Mouse (Mus musculus) heart, postnatal 0 days (tissue): ENCODE results near the gene Tmem150a. TPM values are rescaled to one million over a fixed set of nuclear protein-coding genes. Genes with fewer than 3 reads are reported as not detected.
A peak's percentile ranks its signal among the peaks of the same experiment; 100 is the strongest.

ENCODE experiments used
- ATAC-seq: fragments of 200-750 bp; cut with Nextera tagmentation; 2 replicates; pipeline ENCODE4 v1.8.0; 2017; ENCODE audit warnings: low read depth, moderate number of reproducible peaks, moderate library complexity; ENCODE audit not compliant: insufficient read depth
- DNase-seq: peaks from one replicate; pipeline ENCODE4 v3.0.0-alpha.2; 2016; ENCODE audit warnings: low spot score
- H3K27ac ChIP-seq: fragments of 300-500 bp; sonication (generic); 2 replicates; pipeline ENCODE4 v1.5.1; 2014; ENCODE audit warnings: low read depth, mild to moderate bottlenecking
- H3K27me3 ChIP-seq: fragments of 300-500 bp; sonication (generic); 2 replicates; pipeline ENCODE4 v1.6.1; 2014; ENCODE audit warnings: low read length, mixed read lengths; ENCODE audit not compliant: control insufficient read depth, insufficient read depth
- H3K36me3 ChIP-seq: fragments of 300-500 bp; sonication (generic); replicated peaks from 2 replicates; pipeline ENCODE4 v1.6.1; 2014; ENCODE audit warnings: low read length, mixed read lengths; ENCODE audit not compliant: control insufficient read depth, insufficient read depth
- H3K4me1 ChIP-seq: fragments of 300-500 bp; sonication (generic); 2 replicates; pipeline ENCODE4 v1.6.1; 2014; ENCODE audit warnings: antibody characterized with exemption; ENCODE audit not compliant: control insufficient read depth, insufficient read depth
- H3K4me2 ChIP-seq: fragments of 300-500 bp; sonication (generic); 2 replicates; pipeline ENCODE4 v1.6.1; 2014; ENCODE audit warnings: low read depth, mild to moderate bottlenecking, low read length, moderate library complexity
- H3K4me3 ChIP-seq: fragments of 300-500 bp; sonication (generic); 2 replicates; pipeline ENCODE4 v1.5.1; 2014; ENCODE audit warnings: low read depth, low read length
- H3K9ac ChIP-seq: fragments of 300-500 bp; sonication (generic); replicated peaks from 2 replicates; pipeline ENCODE4 v1.6.1; 2014; ENCODE audit warnings: low read depth, low read length, mixed read lengths
- H3K9me3 ChIP-seq: fragments of 300-500 bp; sonication (generic); replicated peaks from 2 replicates; pipeline ENCODE4 v1.6.1; 2016; ENCODE audit warnings: low read length; ENCODE audit not compliant: control insufficient read depth
- CTCF ChIP-seq: IDR thresholded peaks from 2 replicates; pipeline ENCODE4 v1.5.1; 2016; ENCODE audit warnings: antibody characterized with exemption, control low read depth, low read depth
- EP300 ChIP-seq: IDR thresholded peaks from 2 replicates; pipeline ENCODE4 v1.6.1; 2016; ENCODE audit warnings: antibody characterized with exemption, low read depth
- WGBS: fragments of 180-500 bp; shearing (Covaris S2); extraction: QIAGEN DNeasy Blood & Tissue Kit; methylation state at CpG from one replicate; pipeline ENCODE4 v1.1.7; 2014; 5-methylcytosine and 5-hydroxymethylcytosine counted together
- polyA plus RNA-seq: library from polyadenylated mRNA; unstranded; fragments of >200 nt; fragmentation: Nextera tagmentation; extraction: Ambion mirVana; gene quantifications from 2 replicates; pipeline ENCODE4 v1.2.1, GENCODE M21; 2015
- total RNA-seq: library from RNA; depleted of rRNA; stranded (reverse); fragments of >200 nt; gene quantifications from 2 replicates; pipeline ENCODE4 v1.2.3, GENCODE M21; 2014; ENCODE audit warnings: low replicate concordance

Tmem150a gene
- total and polyA plus RNA-seq, 2 experiments from 2014 or later: 8.0 to 23.2 TPM

GRCm38 (mm10) chr6:72374820-72375563 is 19.7 kb downstream of the Tmem150a start:
- Histone ChIP-seq H3K27ac (no peak overlapping the region), H3K4me3 (no peak overlapping the region), H3K4me2 (no peak overlapping the region), H3K27me3 (no peaks in the 10 kb centered on the region), H3K4me1 (peaks cover 39% of the 10 kb centered on the region), H3K9me3 (no peaks in the 10 kb centered on the region), H3K9ac (no peak overlapping the region), H3K36me3 (0 out of 2 replicates have a peak, but pooled peaks cover 5% of the 10 kb centered on the region)
- DNase-seq (no peak), ATAC-seq (no peak)
- WGBS: 65% methylated on average over 15 of the region's 15 CpGs
- TF ChIP-seq CTCF (no peak), EP300 (no peak)

DNA sequence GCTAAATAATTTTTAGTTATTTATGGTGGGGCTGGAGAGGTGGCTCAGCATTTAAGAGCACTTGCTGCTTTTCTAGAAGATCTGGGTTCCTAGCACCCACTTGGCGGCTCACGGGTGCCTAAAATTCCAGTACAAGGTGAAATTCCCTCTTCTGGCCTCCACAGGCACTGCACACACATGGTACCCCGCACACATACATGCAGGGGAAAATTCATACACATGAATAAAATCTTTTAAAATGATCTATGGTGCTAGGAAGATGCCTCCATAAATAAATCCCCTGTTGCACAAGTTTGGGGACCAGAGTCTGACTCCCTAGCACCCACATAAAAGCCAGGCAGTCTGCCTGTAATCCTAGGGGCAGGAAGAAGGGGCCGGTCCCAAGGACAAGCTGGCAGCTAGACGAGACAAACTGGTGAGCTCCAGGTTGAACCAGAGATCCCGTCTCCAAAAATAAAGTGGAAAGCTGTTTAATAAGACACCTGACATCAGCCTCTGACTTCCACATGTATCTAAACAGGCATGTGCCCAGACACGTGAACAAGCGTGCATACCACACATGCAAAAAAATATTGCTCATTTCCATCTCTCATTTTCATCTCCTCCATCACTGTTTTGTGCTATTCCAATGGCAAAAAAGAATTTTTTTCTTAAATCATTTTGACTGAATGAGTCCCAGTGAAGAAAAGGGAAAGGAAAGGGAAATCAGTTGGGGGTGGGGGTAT is 23.4 kb downstream of the Tmem150a start:
- DNase-seq (no peak), ATAC-seq (no peak)
- Histone ChIP-seq H3K27me3 (no peaks in the 10 kb centered on the region), H3K9ac (no peak overlapping the region), H3K4me1 (0 out of 2 replicates have a peak, but pooled peaks cover 17% of the 10 kb centered on the region), H3K27ac (peak overlapping the region; percentile 95; the same call in 1 of the 2 replicates), H3K9me3 (no peaks in the 10 kb centered on the region), H3K4me3 (peak overlapping the region; percentile 73; the same call in 1 of the 2 replicates), H3K4me2 (peak overlapping the region; percentile 69), H3K36me3 (0 out of 2 replicates have a peak, but pooled peaks cover 5% of the 10 kb centered on the region)
- no peak for TF ChIP-seq EP300
- no peak for TF ChIP-seq CTCF
- WGBS: 84% methylated on average over 8 of the region's 8 CpGs

GRCm38 (mm10) chr6:72379377-72380130 is 24.3 kb downstream of the Tmem150a start:
- H3K36me3 ChIP-seq: peaks cover 10% of the 10 kb centered on the region; the same call in 1 of the 2 replicates
- ATAC-seq (no peak), DNase-seq (no peak)
- H3K4me2 ChIP-seq: peak overlapping the region; percentile 69
- 35% methylated on average over 7 of the region's 7 CpGs for WGBS
- peak overlapping the region; percentile 95 for H3K27ac ChIP-seq
- no peak for TF ChIP-seq EP300
- no peak for TF ChIP-seq CTCF
- H3K4me1 ChIP-seq: 0 out of 2 replicates have a peak, but pooled peaks cover 9% of the 10 kb centered on the region
- H3K27me3 ChIP-seq: no peaks in the 10 kb centered on the region
- H3K4me3 ChIP-seq: peak overlapping the region; percentile 73
- peak overlapping the region; percentile 80 for H3K9ac ChIP-seq
- no peaks in the 10 kb centered on the region for H3K9me3 ChIP-seq

- Histone ChIP-seq H3K27ac (peak within 1 kb of the TSS; percentile 95), H3K4me3 (peak within 1 kb of the TSS; percentile 73), H3K4me2 (peak within 1 kb of the TSS; percentile 69), H3K36me3 (peaks cover 17% of the 10 kb centered on the region), H3K9me3 (no peaks in the 10 kb centered on the region), H3K9ac (peak within 1 kb of the TSS; percentile 80), H3K27me3 (no peaks in the 10 kb centered on the region), H3K4me1 (0 out of 2 replicates have a peak, but pooled peaks cover 9% of the 10 kb centered on the region)
- under 1% methylated on average over 49 of the region's 49 CpGs for WGBS
- ATAC-seq (peak; percentile 89), DNase-seq (peak; percentile 80)
- TF ChIP-seq CTCF: peak; percentile 39; the same call in 1 of the 2 replicates
- no peak for TF ChIP-seq EP300
Observed at GRCm38 (mm10) chr6:72380131-72380770, 25.0 kb downstream of the Tmem150a start, which contains the start of gene Vamp5. Vamp5 (minus strand) TSS chr6:72380468.
